In the genomic region with DNA sequence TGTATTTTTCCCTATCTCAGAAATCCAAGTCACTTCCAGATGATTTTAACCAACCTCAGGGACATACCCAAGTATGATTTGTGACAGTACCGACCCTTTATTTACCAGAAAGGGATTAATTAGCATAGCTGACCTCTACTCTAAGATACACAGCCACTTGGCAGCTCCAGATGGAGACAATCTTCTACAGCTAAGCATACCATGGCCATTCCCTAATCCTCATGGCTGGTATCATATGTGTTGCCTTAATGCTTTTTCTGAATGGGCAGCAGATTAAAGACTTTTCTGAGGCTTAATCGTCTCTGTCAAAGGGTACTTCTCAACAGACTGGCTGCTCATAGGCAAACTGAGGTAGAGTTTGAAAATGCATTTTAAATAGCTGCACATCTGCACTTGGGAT, we compare ENCODE assay signal across 35 mouse cellular contexts.
"Had no signal": no experiment of that assay in that cellular context is flagged by ENCODE, and none has a peak within 500 bp of the region (broad histone marks: within the 10 kb centered on the region; RNA-seq: fewer than 3 reads in every experiment).

No protein-coding gene starts in this region.

- H3K36me3 ChIP-seq: heart, embryonic 10.5 days; heart, embryonic 12.5 days; heart, embryonic 13.5 days; heart, embryonic 15.5 days; hindbrain, embryonic 10.5 days; hindbrain, embryonic 12.5 days; hindbrain, embryonic 13.5 days; hindbrain, embryonic 15.5 days; intestine, embryonic 15.5 days; kidney, embryonic 15.5 days had no signal

- H3K27me3 ChIP-seq: heart, embryonic 12.5 days; heart, embryonic 13.5 days; heart, embryonic 15.5 days; hindbrain, embryonic 12.5 days; hindbrain, embryonic 13.5 days; hindbrain, embryonic 15.5 days; intestine, embryonic 15.5 days; kidney, embryonic 15.5 days had no signal

- H3K4me2 ChIP-seq: heart, embryonic 11.5 days; heart, embryonic 12.5 days; heart, embryonic 13.5 days; heart, embryonic 15.5 days; hindbrain, embryonic 12.5 days; hindbrain, embryonic 13.5 days; hindbrain, embryonic 14.5 days; hindbrain, embryonic 15.5 days; intestine, embryonic 15.5 days; kidney, embryonic 15.5 days had no signal

- H3K4me3 ChIP-seq: heart, embryonic 10.5 days; heart, embryonic 12.5 days; heart, embryonic 13.5 days; heart, embryonic 15.5 days; hindbrain, embryonic 10.5 days; hindbrain, embryonic 12.5 days; hindbrain, embryonic 13.5 days; hindbrain, embryonic 15.5 days; intestine, embryonic 15.5 days; kidney, embryonic 15.5 days; layer of hippocampus, adult 2 months had no signal

- H3K9me3 ChIP-seq: heart, embryonic 10.5 days; heart, embryonic 12.5 days; heart, embryonic 13.5 days; heart, embryonic 15.5 days; hindbrain, embryonic 10.5 days; hindbrain, embryonic 12.5 days; hindbrain, embryonic 13.5 days; hindbrain, embryonic 15.5 days; intestine, embryonic 15.5 days; kidney, embryonic 15.5 days had no signal

- H3K27ac ChIP-seq: heart, embryonic 10.5 days; heart, embryonic 13.5 days; heart, embryonic 15.5 days; hindbrain, embryonic 10.5 days; hindbrain, embryonic 12.5 days; hindbrain, embryonic 13.5 days; hindbrain, embryonic 14.5 days; hindbrain, embryonic 15.5 days; hindbrain, postnatal 0 days; intestine, embryonic 15.5 days; kidney, embryonic 15.5 days; kidney, postnatal 0 days; layer of hippocampus, adult 2 months had no signal

- H3K9ac ChIP-seq: heart, embryonic 12.5 days; heart, embryonic 13.5 days; heart, embryonic 15.5 days; hindbrain, embryonic 12.5 days; hindbrain, embryonic 13.5 days; hindbrain, embryonic 14.5 days; hindbrain, embryonic 15.5 days; intestine, embryonic 15.5 days; kidney, embryonic 15.5 days had no signal

- H3K4me1 ChIP-seq: heart, embryonic 10.5 days; heart, embryonic 12.5 days; heart, embryonic 13.5 days; heart, embryonic 15.5 days; hindbrain, embryonic 10.5 days; hindbrain, embryonic 12.5 days; hindbrain, embryonic 13.5 days; hindbrain, embryonic 15.5 days; intestine, embryonic 15.5 days; kidney, embryonic 15.5 days had no signal

- DNase-seq: heart, postnatal 10 days; heart, postnatal 14 days; heart, postnatal 36 days; heart, postnatal 4 days; kidney, adult 11 months; kidney, adult 18-20 months; kidney, adult 2 months; kidney, adult 8-10 months; kidney, adult 9 months; kidney, postnatal 10 days; kidney, postnatal 14 days; kidney, postnatal 25 days; kidney, postnatal 36 days; kidney, postnatal 4 days; layer of hippocampus, adult 9-11 months; layer of hippocampus, postnatal 36 days had no signal

- ATAC-seq: hindbrain, embryonic 16.5 days; hindbrain, postnatal 0 days; inflammation-experienced regulatory T-cells, adult 6 months; intestine, embryonic 15.5 days; intestine, embryonic 16.5 days; intestine, postnatal 0 days had no signal
